Mouse (Mus musculus): ENCODE results near the gene Man2a2. TPM values are rescaled to one million over a fixed set of nuclear protein-coding genes. Genes with fewer than 3 reads are reported as not detected.

The Man2a2 gene
- total RNA-seq, 1 experiment = 14.6 TPM

- DNase-seq (ENCODE audit: low read depth, low spot score) = no peak
- peak overlapping the region; percentile 31 to 52; a peak in 3 of 4 replicates for H3K4me3 ChIP-seq (ENCODE audit: insufficient read depth in 1 of 2, low read depth in 1 of 2, low read length in 2 of 2, poor library complexity in 1 of 2, severe bottlenecking in 1 of 2)
- in situ Hi-C loops (cut with MboI; ENCODE audit: low sequenced_read_pairs in 2 of 2, unreplicated experiment in 2 of 2) = loop anchor here in 1 of 2 experiments (25.0 kb wide), 1 partner anchor 633 kb away; no protein-coding TSS in a partner anchor
- H3K36me3 ChIP-seq (ENCODE audit: control insufficient read depth, insufficient read depth, low read length, poor library complexity, severe bottlenecking) = peaks cover 19% of the 10 kb centered on the region
- peaks cover 2 to 3% of the 10 kb centered on the region in 2 experiments; a peak in 2 of 4 replicates for H3K4me1 ChIP-seq (ENCODE audit: control insufficient read depth in 2 of 2, insufficient read depth in 2 of 2, low read length in 2 of 2, poor library complexity in 1 of 2)
- TF ChIP-seq HCFC1 (IDR thresholded peaks at IDR 0.05; ENCODE audit: borderline replicate concordance, insufficient read depth, low read length) (no peak), ZC3H11A (IDR thresholded peaks at IDR 0.05; ENCODE audit: borderline replicate concordance, low read depth, low read length) (no peak), CHD2 (IDR thresholded peaks at IDR 0.05; ENCODE audit: low read depth, low read length) (no peak), ZNF384 (IDR thresholded peaks at IDR 0.05; ENCODE audit: low read depth, low read length) (no peak), MAFK (IDR thresholded peaks at IDR 0.05; ENCODE audit: insufficient read depth, low read depth, low read length) (no peak)
- 0 out of 2 replicates have a peak overlapping the region, but pooled peaks have one; percentile 19 for H3K9ac ChIP-seq (ENCODE audit: insufficient read depth, low read depth, low read length, poor library complexity, severe bottlenecking)
- no peaks in the 10 kb centered on the region for H3K9me3 ChIP-seq (ENCODE audit: control insufficient read depth, insufficient read depth, low read depth, low read length)
- H3K27ac ChIP-seq (ENCODE audit: insufficient read depth, low read depth, low read length, poor library complexity, severe bottlenecking) = no peak overlapping the region
Observed at GRCm38 (mm10) chr7:80319846-80320496, 51.2 kb downstream of the Man2a2 start.

GRCm38 (mm10) chr7:80318670-80319069, 52.5 kb downstream of the Man2a2 start:
- Histone ChIP-seq H3K36me3 (ENCODE audit: control insufficient read depth, insufficient read depth, low read length, poor library complexity, severe bottlenecking) (peaks cover 31% of the 10 kb centered on the region), H3K4me3 (ENCODE audit: insufficient read depth in 1 of 2, low read depth in 1 of 2, low read length in 2 of 2, poor library complexity in 1 of 2, severe bottlenecking in 1 of 2) (no peak overlapping the region), H3K27ac (ENCODE audit: insufficient read depth, low read depth, low read length, poor library complexity, severe bottlenecking) (no peak overlapping the region), H3K9me3 (ENCODE audit: control insufficient read depth, insufficient read depth, low read depth, low read length) (no peaks in the 10 kb centered on the region), H3K4me1 (ENCODE audit: control insufficient read depth in 2 of 2, insufficient read depth in 2 of 2, low read length in 2 of 2, poor library complexity in 1 of 2) (peaks cover 0 to 3% of the 10 kb centered on the region in 2 experiments; a peak in 1 of 4 replicates), H3K9ac (ENCODE audit: insufficient read depth, low read depth, low read length, poor library complexity, severe bottlenecking) (no peak overlapping the region)
- TF ChIP-seq ZC3H11A (IDR thresholded peaks at IDR 0.05; ENCODE audit: borderline replicate concordance, low read depth, low read length) = no peak
- TF ChIP-seq CHD2 (IDR thresholded peaks at IDR 0.05; ENCODE audit: low read depth, low read length) = no peak
- TF ChIP-seq HCFC1 (IDR thresholded peaks at IDR 0.05; ENCODE audit: borderline replicate concordance, insufficient read depth, low read length) = no peak
- TF ChIP-seq ZNF384 (IDR thresholded peaks at IDR 0.05; ENCODE audit: low read depth, low read length) = no peak
- no peak for TF ChIP-seq MAFK (IDR thresholded peaks at IDR 0.05; ENCODE audit: insufficient read depth, low read depth, low read length)
- DNase-seq (ENCODE audit: low read depth, low spot score) = no peak
- in situ Hi-C loops (cut with MboI; ENCODE audit: low sequenced_read_pairs in 2 of 2, unreplicated experiment in 2 of 2) = loop anchor here in 1 of 2 experiments (25.0 kb wide), 1 partner anchor 631 kb away; no protein-coding TSS in a partner anchor

DNA sequence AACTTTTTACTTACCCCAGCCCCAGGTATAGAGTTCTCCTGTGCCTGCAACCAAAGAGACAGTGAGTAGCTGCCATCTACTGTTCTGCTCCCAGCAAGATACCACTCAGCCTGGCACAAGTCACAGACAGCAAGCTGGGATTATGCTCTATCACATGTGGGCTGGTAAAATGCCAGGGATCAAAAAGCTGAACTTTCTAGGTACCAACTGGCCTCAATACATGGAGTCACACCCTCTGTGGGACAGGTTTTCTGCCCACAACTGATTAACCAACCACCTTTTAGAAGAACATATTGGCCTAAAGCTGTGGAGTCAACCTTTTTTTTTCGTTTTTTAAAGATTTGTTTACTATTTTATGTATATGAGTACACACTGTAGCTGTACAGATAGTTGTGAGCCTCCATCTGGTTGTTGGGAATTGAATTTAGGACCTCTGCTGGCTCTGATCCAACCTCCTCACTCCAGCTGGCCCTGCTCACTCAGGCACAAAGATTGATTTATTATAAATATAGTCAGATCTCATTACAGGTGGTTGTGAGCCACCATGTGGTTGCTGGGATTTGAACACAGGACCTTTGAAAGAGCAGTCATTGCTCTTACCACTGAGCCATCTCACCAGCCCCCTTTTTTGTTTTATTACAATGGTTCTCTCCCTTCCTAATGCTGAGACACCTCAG, 53.6 kb downstream of the Man2a2 start:
- TF ChIP-seq CHD2 (IDR thresholded peaks at IDR 0.05; ENCODE audit: low read depth, low read length) (no peak), MAFK (IDR thresholded peaks at IDR 0.05; ENCODE audit: insufficient read depth, low read depth, low read length) (no peak), ZC3H11A (IDR thresholded peaks at IDR 0.05; ENCODE audit: borderline replicate concordance, low read depth, low read length) (no peak), ZNF384 (IDR thresholded peaks at IDR 0.05; ENCODE audit: low read depth, low read length) (no peak)

DNA sequence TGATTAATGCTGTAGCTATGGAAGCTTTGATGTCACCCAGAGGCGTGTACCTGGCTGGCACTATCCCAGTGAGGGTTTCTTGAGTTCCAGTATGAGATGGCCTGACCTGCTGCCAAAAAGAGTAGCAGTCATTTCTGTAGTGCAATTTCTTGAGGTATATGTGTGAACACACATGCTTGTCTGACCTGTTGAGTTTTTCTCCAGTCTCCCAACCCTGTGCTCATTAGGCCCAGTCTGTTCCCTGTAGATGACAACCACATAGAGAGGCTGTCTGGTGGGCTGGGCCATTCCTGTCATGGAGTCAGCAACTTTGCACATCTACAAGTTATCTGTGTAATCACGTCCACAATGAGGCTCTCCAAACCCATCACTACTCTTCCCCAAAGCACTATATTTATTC, 55.4 kb downstream of the Man2a2 start:
- TF ChIP-seq CHD2 (IDR thresholded peaks at IDR 0.05; ENCODE audit: low read depth, low read length) (no peak), HCFC1 (IDR thresholded peaks at IDR 0.05; ENCODE audit: borderline replicate concordance, insufficient read depth, low read length) (no peak), MAFK (IDR thresholded peaks at IDR 0.05; ENCODE audit: insufficient read depth, low read depth, low read length) (no peak), ZNF384 (IDR thresholded peaks at IDR 0.05; ENCODE audit: low read depth, low read length) (no peak), ZC3H11A (IDR thresholded peaks at IDR 0.05; ENCODE audit: borderline replicate concordance, low read depth, low read length) (no peak)
- H3K4me3 ChIP-seq (ENCODE audit: insufficient read depth in 1 of 2, low read depth in 1 of 2, low read length in 2 of 2, poor library complexity in 1 of 2, severe bottlenecking in 1 of 2) = no peak overlapping the region
- no peaks in the 10 kb centered on the region for H3K9me3 ChIP-seq (ENCODE audit: control insufficient read depth, insufficient read depth, low read depth, low read length)
- no peak overlapping the region for H3K9ac ChIP-seq (ENCODE audit: insufficient read depth, low read depth, low read length, poor library complexity, severe bottlenecking)
- peaks cover 51% of the 10 kb centered on the region for H3K36me3 ChIP-seq (ENCODE audit: control insufficient read depth, insufficient read depth, low read length, poor library complexity, severe bottlenecking)
- DNase-seq (ENCODE audit: low read depth, low spot score) = no peak
- in situ Hi-C loops (cut with MboI; ENCODE audit: low sequenced_read_pairs in 2 of 2, unreplicated experiment in 2 of 2) = loop anchor here in 1 of 2 experiments (25.0 kb wide), 1 partner anchor 628 kb away; no protein-coding TSS in a partner anchor
- H3K27ac ChIP-seq (ENCODE audit: insufficient read depth, low read depth, low read length, poor library complexity, severe bottlenecking) = no peak overlapping the region
- peaks cover 0 to 3% of the 10 kb centered on the region in 2 experiments; a peak in 1 of 4 replicates for H3K4me1 ChIP-seq (ENCODE audit: control insufficient read depth in 2 of 2, insufficient read depth in 2 of 2, low read length in 2 of 2, poor library complexity in 1 of 2)

More for the DNA sequence above, 53.6 kb downstream of the Man2a2 start:
- Histone ChIP-seq H3K36me3 (ENCODE audit: control insufficient read depth, insufficient read depth, low read length, poor library complexity, severe bottlenecking) (peaks cover 41% of the 10 kb centered on the region), H3K27ac (ENCODE audit: insufficient read depth, low read depth, low read length, poor library complexity, severe bottlenecking) (no peak overlapping the region), H3K9ac (ENCODE audit: insufficient read depth, low read depth, low read length, poor library complexity, severe bottlenecking) (no peak overlapping the region), H3K4me1 (ENCODE audit: control insufficient read depth in 2 of 2, insufficient read depth in 2 of 2, low read length in 2 of 2, poor library complexity in 1 of 2) (peaks cover 0 to 3% of the 10 kb centered on the region in 2 experiments; a peak in 1 of 4 replicates), H3K9me3 (ENCODE audit: control insufficient read depth, insufficient read depth, low read depth, low read length) (no peaks in the 10 kb centered on the region), H3K4me3 (ENCODE audit: insufficient read depth in 1 of 2, low read depth in 1 of 2, low read length in 2 of 2, poor library complexity in 1 of 2, severe bottlenecking in 1 of 2) (no peak overlapping the region)
- in situ Hi-C loops (cut with MboI; ENCODE audit: low sequenced_read_pairs in 2 of 2, unreplicated experiment in 2 of 2) = loop anchor here in 1 of 2 experiments (25.0 kb wide), 1 partner anchor 630 kb away; no protein-coding TSS in a partner anchor
- no peak for DNase-seq (ENCODE audit: low read depth, low spot score)

All from ES-E14 (cell line).